Mouse (Mus musculus) stomach, postnatal 0 days (tissue): ENCODE measurements around the gene Fam189a1. TPM values are rescaled to one million over a fixed set of nuclear protein-coding genes. Genes with fewer than 3 reads are reported as not detected.
A peak's percentile ranks its signal among the peaks of the same experiment; 100 is the strongest.

ENCODE experiments used
- ATAC-seq: fragments of 200-750 bp; cut with Nextera tagmentation; 2 replicates; pipeline ENCODE4 v1.8.0; 2017; ENCODE audit not compliant: low FRiP score, low TSS enrichment
- DNase-seq: peaks from one replicate; pipeline ENCODE4 v3.0.0-alpha.2; 2016; ENCODE audit warnings: low spot score
- H3K27ac ChIP-seq: fragments of 300-500 bp; sonication (generic); replicated peaks from 2 replicates; pipeline ENCODE4 v1.5.1; 2014; ENCODE audit warnings: mild to moderate bottlenecking, control low read depth
- H3K27me3 ChIP-seq: fragments of 300-500 bp; sonication (generic); 2 replicates; pipeline ENCODE4 v1.6.1; 2014; ENCODE audit warnings: low read length; ENCODE audit not compliant: control insufficient read depth, insufficient read depth
- H3K36me3 ChIP-seq: fragments of 300-500 bp; sonication (generic); 2 replicates; pipeline ENCODE4 v1.6.1; 2014; ENCODE audit warnings: low read length, mixed read lengths; ENCODE audit not compliant: control insufficient read depth, insufficient read depth
- H3K4me1 ChIP-seq: fragments of 300-500 bp; sonication (generic); replicated peaks from 2 replicates; pipeline ENCODE4 v1.6.1; 2014; ENCODE audit warnings: antibody characterized with exemption; ENCODE audit not compliant: control insufficient read depth, insufficient read depth
- H3K4me2 ChIP-seq: fragments of 300-500 bp; sonication (generic); replicated peaks from 2 replicates; pipeline ENCODE4 v1.6.1; 2014; ENCODE audit warnings: low read depth, mild to moderate bottlenecking, control low read depth, moderate library complexity
- H3K4me3 ChIP-seq: fragments of 300-500 bp; sonication (generic); 2 replicates; pipeline ENCODE4 v1.5.1; 2014; ENCODE audit warnings: low read depth, low read length, control low read depth
- H3K9ac ChIP-seq: fragments of 300-500 bp; sonication (generic); 2 replicates; pipeline ENCODE4 v1.6.1; 2014; ENCODE audit warnings: mild to moderate bottlenecking, low read length, control low read depth, mixed read lengths
- H3K9me3 ChIP-seq: fragments of 300-500 bp; sonication (generic); 2 replicates; pipeline ENCODE4 v1.6.1; 2016; ENCODE audit warnings: low read length; ENCODE audit not compliant: control insufficient read depth
- CTCF ChIP-seq: IDR thresholded peaks from 2 replicates; pipeline ENCODE4 v1.5.1; 2016; ENCODE audit warnings: antibody characterized with exemption, low read depth, mild to moderate bottlenecking, moderate library complexity
- EP300 ChIP-seq: optimal IDR thresholded peaks from 2 replicates; pipeline ENCODE3; 2016; ENCODE audit warnings: antibody characterized with exemption
- WGBS: fragments of 180-500 bp; shearing (Covaris S2); extraction: QIAGEN DNeasy Blood & Tissue Kit; methylation state at CpG from one replicate; pipeline ENCODE4 v1.1.7; 2014; 5-methylcytosine and 5-hydroxymethylcytosine counted together
- polyA plus RNA-seq: library from polyadenylated mRNA; unstranded; fragments of >200 nt; fragmentation: Nextera tagmentation; extraction: Ambion mirVana; gene quantifications from 2 replicates; pipeline ENCODE4 v1.2.1, GENCODE M21; 2015

Fam189a1 gene
- polyA plus RNA-seq, 1 experiment from 2014 or later = 0.25 TPM

DNA sequence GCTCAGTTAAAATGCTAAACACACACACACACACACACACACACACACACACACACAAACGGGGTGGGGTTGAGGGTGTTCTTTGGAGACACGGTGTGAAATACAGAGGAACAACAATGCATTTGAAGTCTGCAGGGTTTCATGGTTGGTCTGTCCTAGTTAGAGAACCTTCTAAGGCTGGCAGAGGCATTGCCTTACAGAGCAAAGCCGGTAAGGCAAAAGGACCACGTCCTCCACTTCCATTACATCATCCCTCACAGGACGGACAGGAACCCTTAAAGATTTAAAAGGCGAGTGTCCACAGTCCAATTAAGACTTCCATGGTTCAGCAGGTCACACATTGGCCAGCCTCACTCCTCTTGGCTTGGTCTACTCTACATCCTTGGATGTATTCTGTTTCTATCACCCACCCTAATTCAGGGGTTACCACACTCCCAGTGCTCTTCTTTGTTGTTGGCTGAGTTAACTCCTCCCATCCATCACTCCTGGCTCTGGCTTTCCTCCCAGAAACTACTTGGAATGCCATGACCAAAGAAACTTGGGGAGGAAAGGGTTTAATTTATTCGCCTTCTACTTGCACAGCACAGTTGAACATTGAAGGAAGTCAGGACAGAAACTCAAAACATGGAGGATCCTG is 96.1 kb downstream of the Fam189a1 start:
- DNase-seq (no peak), ATAC-seq (peak; percentile 10; the same call in 1 of the 2 replicates)
- H3K36me3 ChIP-seq = no peaks in the 10 kb centered on the region
- no peak overlapping the region for H3K27ac ChIP-seq
- H3K9ac ChIP-seq = no peak overlapping the region
- H3K9me3 ChIP-seq = no peaks in the 10 kb centered on the region
- 53% methylated on average over 7 of the region's 7 CpGs for WGBS
- H3K4me1 ChIP-seq = no peaks in the 10 kb centered on the region
- H3K27me3 ChIP-seq = no peaks in the 10 kb centered on the region
- TF ChIP-seq EP300 = no peak
- TF ChIP-seq CTCF = no peak
- H3K4me3 ChIP-seq = no peak overlapping the region
- no peak overlapping the region for H3K4me2 ChIP-seq

DNA sequence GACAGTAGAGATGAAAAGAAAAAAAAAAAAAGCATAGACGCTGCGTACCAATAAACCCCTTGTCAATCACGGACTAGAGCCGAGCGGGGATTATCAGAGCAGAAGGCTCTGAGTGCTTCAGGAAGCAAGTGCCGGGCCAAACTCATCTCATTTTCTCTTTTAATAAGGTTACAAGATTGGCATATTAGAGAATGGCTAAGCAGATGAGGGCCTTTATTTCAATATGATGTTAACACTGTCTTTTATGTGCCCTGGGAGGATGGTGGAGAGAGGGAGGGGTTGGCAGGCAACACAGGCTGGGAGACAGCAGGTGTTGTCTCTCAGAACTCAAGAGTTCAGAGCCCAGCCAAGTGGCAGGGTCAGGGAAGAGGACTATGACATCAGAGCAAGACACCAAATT is 99.5 kb downstream of the Fam189a1 start:
- no peak for TF ChIP-seq EP300
- TF ChIP-seq CTCF = no peak
- H3K27ac ChIP-seq = no peak overlapping the region
- H3K36me3 ChIP-seq = no peaks in the 10 kb centered on the region
- DNase-seq (no peak), ATAC-seq (no peak)
- H3K9ac ChIP-seq = no peak overlapping the region
- no peaks in the 10 kb centered on the region for H3K9me3 ChIP-seq
- H3K4me3 ChIP-seq = no peak overlapping the region
- no peaks in the 10 kb centered on the region for H3K27me3 ChIP-seq
- no peak overlapping the region for H3K4me2 ChIP-seq
- no peaks in the 10 kb centered on the region for H3K4me1 ChIP-seq
- WGBS = 78% methylated on average over 6 of the region's 6 CpGs

DNA sequence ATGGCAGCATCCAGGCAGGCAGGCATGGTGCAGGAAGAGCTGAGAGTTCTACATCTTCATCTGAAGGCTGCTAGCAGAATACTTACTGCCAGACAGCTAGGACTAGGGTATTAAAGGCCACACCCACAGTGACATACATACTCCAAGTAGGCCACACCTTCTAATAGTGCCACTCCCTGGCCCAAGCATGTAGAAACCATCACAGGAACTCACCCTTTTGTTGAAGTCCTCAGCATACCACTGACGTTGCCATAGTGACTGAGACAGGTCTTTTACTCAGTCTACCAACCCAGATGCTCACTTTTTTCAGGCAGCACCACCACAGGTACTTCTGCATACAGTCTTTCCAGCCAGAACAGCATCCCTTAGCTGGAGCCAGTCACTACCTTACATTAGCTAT is 104.4 kb downstream of the Fam189a1 start:
- Histone ChIP-seq H3K9ac (no peak overlapping the region), H3K4me1 (no peaks in the 10 kb centered on the region), H3K36me3 (no peaks in the 10 kb centered on the region), H3K9me3 (no peaks in the 10 kb centered on the region), H3K27me3 (no peaks in the 10 kb centered on the region), H3K27ac (no peak overlapping the region), H3K4me3 (no peak overlapping the region), H3K4me2 (no peak overlapping the region)
- WGBS = 65% methylated on average over 1 of the region's 1 CpGs
- TF ChIP-seq CTCF (no peak), EP300 (no peak)
- no peak for ATAC-seq
- DNase-seq = no peak

DNA sequence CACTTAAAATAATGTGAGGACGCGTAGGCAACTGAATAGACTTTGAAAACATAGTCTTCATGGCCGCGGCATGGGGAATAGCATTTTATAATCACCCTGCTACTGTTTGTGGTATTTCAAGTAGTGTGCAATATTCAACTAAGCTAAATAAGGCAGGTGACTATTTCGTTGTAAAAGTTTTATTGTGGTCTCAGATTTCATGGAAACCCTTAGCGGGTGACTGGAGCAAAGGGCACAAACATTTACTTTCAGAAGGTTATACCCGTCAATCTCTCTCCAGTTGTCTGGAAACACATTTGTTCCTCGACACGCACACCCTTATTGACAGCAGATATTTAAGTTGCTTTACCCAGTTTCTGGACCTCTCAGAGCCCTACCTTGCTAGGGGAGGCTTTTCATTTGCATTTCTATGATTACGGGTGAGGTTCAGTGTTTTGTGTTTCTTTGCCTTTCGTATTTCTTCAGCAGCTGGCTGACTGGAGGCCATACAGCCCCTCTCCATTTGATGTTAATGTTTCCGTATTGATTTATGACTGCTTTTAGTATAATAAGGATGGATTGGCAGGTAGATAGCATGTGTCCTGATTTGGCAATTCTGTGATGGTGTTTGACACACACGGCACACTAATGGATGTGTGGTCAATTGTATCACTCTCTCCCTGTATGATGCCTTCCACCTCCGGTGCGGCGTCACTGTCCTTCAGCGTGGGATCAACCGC is 107.0 kb downstream of the Fam189a1 start:
- Histone ChIP-seq H3K4me3 (no peak overlapping the region), H3K9ac (no peak overlapping the region), H3K36me3 (no peaks in the 10 kb centered on the region), H3K27ac (no peak overlapping the region), H3K9me3 (no peaks in the 10 kb centered on the region), H3K4me1 (no peaks in the 10 kb centered on the region), H3K4me2 (no peak overlapping the region), H3K27me3 (no peaks in the 10 kb centered on the region)
- ATAC-seq (no peak), DNase-seq (no peak)
- 72% methylated on average over 18 of the region's 18 CpGs for WGBS
- no peak for TF ChIP-seq CTCF

DNA sequence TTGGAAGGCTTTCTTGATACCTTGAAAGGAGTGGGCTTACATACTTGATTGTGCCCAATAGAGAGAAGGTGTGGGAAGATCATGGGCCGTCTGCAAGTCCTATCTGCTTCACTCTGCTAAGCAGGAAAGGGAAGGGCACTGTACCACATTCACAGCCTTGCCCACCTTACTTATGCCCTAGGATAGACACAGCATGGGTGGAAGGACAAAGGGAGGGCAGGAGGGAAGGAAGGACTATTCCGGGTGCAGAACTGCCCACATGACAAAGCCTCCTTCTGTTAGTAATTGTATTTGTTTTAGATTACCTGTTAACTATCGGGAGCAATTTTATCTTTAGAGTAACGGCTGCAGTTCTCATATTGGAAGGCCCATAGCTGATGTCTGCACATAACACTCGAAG is 108.7 kb downstream of the Fam189a1 start:
- H3K9ac ChIP-seq = no peak overlapping the region
- WGBS = 47% methylated on average over 5 of the region's 5 CpGs
- no peak overlapping the region for H3K4me3 ChIP-seq
- no peak overlapping the region for H3K27ac ChIP-seq
- H3K36me3 ChIP-seq = no peaks in the 10 kb centered on the region
- TF ChIP-seq CTCF (no peak), EP300 (no peak)
- H3K27me3 ChIP-seq = no peaks in the 10 kb centered on the region
- ATAC-seq = no peak
- H3K4me2 ChIP-seq = no peak overlapping the region
- DNase-seq = no peak
- H3K9me3 ChIP-seq = no peaks in the 10 kb centered on the region
- no peaks in the 10 kb centered on the region for H3K4me1 ChIP-seq

DNA sequence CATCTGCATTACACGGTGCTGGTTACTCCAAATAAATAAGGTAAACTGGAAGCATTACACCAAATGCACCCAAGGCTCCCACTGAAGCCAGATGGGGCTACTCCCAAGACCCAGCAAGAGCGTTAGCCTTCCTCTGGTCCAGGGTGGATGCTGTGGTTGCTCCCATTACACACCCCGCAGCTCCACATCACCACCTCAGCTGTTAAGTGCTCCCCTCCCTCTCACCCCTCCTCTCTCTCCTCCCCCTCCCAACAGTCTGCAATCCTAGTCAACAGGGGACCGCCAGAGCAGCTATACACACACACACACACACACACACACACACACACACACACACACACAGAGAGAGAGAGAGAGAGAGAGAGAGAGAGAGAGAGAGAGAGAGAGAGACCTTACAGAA is 109.7 kb downstream of the Fam189a1 start:
- ATAC-seq = no peak
- WGBS = 51% methylated on average over 4 of the region's 4 CpGs

More for the DNA sequence above, 109.7 kb downstream of the Fam189a1 start:
- H3K4me3 ChIP-seq = no peak overlapping the region
- DNase-seq = no peak
- H3K4me1 ChIP-seq = no peaks in the 10 kb centered on the region
- no peak overlapping the region for H3K9ac ChIP-seq
- no peaks in the 10 kb centered on the region for H3K27me3 ChIP-seq
- no peak overlapping the region for H3K27ac ChIP-seq
- H3K36me3 ChIP-seq = no peaks in the 10 kb centered on the region
- no peaks in the 10 kb centered on the region for H3K9me3 ChIP-seq
- H3K4me2 ChIP-seq = no peak overlapping the region
- TF ChIP-seq EP300 (no peak), CTCF (no peak)
